Mouse (Mus musculus): ENCODE results near the gene Aldh1a2. TPM values are rescaled to one million over a fixed set of nuclear protein-coding genes. Genes with fewer than 3 reads are reported as not detected.

Gene Aldh1a2
- polyA plus RNA-seq, 1 experiment from 2014 or later, result 6.7 TPM

DNA sequence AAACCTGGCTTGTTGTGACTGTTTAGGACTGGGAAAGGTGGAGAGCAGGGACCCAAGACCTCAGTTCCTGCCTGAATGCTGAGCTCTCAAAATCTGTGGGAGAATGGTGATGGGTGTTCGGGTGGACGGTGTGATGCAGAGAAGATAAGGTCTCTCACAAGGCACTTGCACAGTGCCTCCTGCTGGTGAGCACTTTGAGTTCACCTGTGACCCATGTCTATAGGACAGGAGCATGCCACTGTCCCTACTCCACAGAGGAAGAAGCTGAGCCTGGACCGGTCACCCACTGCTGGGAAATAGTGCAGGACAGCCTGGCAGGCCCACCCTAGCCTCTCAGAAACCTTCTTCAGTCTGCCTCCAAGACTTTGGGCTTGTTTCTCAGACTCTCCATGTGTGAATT is 100.4 kb downstream of the Aldh1a2 start:
- no peaks in the 10 kb centered on the region for H3K36me3 ChIP-seq
- no peak overlapping the region for H3K9ac ChIP-seq
- WGBS (ENCODE audit: insufficient replicate concordance), result 68% methylated on average over 3 of the region's 3 CpGs

DNA sequence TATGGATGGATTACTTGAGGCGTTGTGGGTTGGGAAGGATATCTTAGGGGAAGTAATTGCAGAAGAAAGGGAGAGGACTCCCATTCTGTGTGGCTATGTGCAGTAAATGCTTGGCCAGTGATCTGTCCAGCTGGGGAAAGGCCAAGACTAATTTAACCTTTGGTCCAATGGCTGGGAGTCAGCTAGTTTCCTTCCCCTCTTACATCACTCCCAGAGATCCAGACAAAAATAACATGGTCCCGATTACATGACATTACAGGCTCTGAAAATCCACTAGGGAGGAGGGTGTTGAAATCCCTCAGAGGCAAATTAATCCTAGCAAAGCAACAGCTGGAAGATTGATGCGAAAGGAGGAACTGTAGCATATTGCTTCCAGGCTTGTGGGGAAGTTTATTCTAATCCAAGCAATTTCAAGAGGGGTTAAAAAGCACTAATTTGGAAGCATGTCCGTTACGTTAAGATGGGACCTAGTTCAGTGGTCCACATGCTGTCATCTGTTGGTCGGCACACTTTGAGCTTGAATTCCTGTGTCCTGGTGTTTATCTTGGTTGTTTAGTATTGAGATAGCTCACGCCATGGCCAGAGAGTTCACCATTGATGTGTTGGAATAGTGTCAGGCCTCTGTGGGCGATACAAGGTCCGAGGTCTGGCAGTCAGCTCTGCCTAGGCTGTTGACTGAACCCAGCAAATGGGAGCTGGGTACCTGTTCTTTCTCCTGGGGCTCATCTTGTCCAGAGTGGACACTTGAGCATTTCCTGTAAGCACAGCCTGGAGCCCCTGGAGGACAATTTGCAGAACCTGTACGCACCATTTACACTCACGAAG is 101.7 kb downstream of the Aldh1a2 start:
- 65% methylated on average over 11 of the region's 11 CpGs for WGBS (ENCODE audit: insufficient replicate concordance)
- H3K4me1 ChIP-seq, result no peaks in the 10 kb centered on the region
- no peak overlapping the region for H3K9ac ChIP-seq
- no peak overlapping the region for H3K4me3 ChIP-seq
- ATAC-seq, result no peak
- no peaks in the 10 kb centered on the region for H3K36me3 ChIP-seq
- no peaks in the 10 kb centered on the region for H3K9me3 ChIP-seq (replicated peaks)
- no peak overlapping the region for H3K27ac ChIP-seq
- H3K4me2 ChIP-seq, result no peak overlapping the region
- H3K27me3 ChIP-seq (replicated peaks), result no peaks in the 10 kb centered on the region

More for the DNA sequence above, 100.4 kb downstream of the Aldh1a2 start:
- Histone ChIP-seq H3K4me3 (no peak overlapping the region), H3K9me3 (replicated peaks) (no peaks in the 10 kb centered on the region), H3K4me1 (no peaks in the 10 kb centered on the region), H3K4me2 (no peak overlapping the region), H3K27me3 (replicated peaks) (no peaks in the 10 kb centered on the region), H3K27ac (no peak overlapping the region)
- ATAC-seq, result no peak

DNA sequence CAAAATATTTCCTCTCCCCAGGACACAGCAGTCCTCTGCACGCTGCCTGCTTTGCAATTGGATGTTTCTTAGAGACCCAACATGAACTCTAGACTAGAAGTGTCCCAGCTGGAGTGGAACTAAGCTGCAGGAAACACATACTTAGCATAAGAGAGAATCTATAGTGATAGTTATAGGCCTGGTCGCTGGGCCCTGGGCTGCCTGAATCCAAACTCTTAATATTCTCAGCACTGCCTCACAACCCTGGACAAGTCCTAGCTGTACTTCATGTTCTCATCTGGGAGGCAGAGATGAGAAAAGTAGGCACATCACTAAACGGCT is 102.3 kb downstream of the Aldh1a2 start:
- H3K4me3 ChIP-seq, result no peak overlapping the region
- H3K4me2 ChIP-seq, result no peak overlapping the region
- no peaks in the 10 kb centered on the region for H3K4me1 ChIP-seq
- H3K36me3 ChIP-seq, result no peaks in the 10 kb centered on the region
- 60% methylated on average over 3 of the region's 3 CpGs for WGBS (ENCODE audit: insufficient replicate concordance)
- no peak for ATAC-seq
- H3K27ac ChIP-seq, result no peak overlapping the region
- H3K9me3 ChIP-seq (replicated peaks), result no peaks in the 10 kb centered on the region
- H3K27me3 ChIP-seq (replicated peaks), result no peaks in the 10 kb centered on the region
- H3K9ac ChIP-seq, result no peak overlapping the region

DNA sequence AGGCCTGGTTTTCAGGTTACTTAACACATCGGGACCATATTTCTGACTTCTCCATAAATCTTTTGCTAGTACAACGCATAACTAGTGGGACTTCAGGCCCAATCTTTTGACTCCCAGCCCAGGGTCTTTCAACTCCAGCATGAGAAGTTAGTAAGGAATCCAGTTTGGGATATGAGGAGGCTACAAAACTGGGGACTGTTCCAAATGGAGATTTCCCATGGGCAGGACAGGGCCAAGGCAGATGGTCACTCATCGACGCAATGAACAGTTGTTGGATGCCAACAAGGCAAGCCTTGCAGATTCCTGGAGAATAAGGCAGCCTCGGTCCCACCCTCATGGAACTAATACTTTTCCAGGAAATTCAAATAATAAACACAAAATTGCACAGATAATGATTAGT is 104.2 kb downstream of the Aldh1a2 start:
- Histone ChIP-seq H3K27ac (no peak overlapping the region), H3K27me3 (replicated peaks) (no peaks in the 10 kb centered on the region), H3K4me2 (no peak overlapping the region), H3K9ac (no peak overlapping the region), H3K4me3 (no peak overlapping the region), H3K9me3 (replicated peaks) (no peaks in the 10 kb centered on the region), H3K4me1 (no peaks in the 10 kb centered on the region), H3K36me3 (no peaks in the 10 kb centered on the region)
- WGBS (ENCODE audit: insufficient replicate concordance), result 82% methylated on average over 5 of the region's 5 CpGs
- no peak for ATAC-seq

DNA sequence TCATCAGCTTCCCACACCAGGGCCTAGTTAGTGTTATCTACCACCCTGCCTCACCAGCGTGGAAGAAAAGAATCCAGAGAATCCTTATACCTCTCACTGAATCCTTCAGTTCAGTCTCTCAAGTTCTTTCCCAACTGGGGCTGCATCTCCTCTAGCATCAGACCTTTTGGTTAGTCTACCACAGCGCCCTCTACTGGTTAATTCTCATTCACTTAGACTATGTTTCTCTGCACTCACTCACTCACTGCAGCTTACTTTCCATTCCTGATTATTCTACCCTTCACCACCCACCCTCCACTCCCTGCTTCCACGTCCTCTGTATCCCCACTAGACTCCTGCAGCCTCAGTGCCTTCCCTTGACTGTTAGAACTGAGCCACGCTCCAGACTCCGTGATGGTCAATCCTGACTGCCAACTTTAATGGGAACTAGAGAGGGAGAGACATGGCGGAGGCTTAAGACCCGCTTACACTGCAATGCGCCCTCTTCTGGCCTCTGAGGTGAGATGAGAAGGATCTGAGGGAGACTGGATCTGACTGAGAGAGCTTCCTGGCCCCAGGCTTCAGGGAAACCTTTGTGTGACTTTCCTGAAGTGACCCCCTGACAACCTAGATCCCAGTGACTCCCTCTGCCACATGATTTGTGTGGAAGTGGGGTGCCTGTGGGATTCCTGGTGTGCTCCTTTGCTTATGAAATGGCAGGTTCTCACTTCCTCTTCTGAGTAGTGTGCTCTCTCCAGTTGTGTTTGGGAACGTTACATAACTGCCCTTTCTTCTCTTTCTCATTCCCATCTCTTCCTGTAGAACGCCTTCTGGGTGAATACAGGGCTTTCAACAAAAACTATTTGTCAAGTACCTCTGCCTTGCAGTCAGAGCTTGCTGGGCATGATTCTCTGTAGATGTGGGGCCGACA is 104.9 kb downstream of the Aldh1a2 start:
- no peaks in the 10 kb centered on the region; the same call in 1 of the 2 replicates for H3K27me3 ChIP-seq (replicated peaks)
- H3K4me3 ChIP-seq, result no peak overlapping the region
- ATAC-seq, result no peak
- H3K36me3 ChIP-seq, result no peaks in the 10 kb centered on the region
- no peak overlapping the region for H3K27ac ChIP-seq
- H3K9ac ChIP-seq, result no peak overlapping the region
- H3K4me1 ChIP-seq, result no peaks in the 10 kb centered on the region
- no peaks in the 10 kb centered on the region for H3K9me3 ChIP-seq (replicated peaks)
- no peak overlapping the region for H3K4me2 ChIP-seq
- 40% methylated on average over 11 of the region's 11 CpGs for WGBS (ENCODE audit: insufficient replicate concordance)

DNA sequence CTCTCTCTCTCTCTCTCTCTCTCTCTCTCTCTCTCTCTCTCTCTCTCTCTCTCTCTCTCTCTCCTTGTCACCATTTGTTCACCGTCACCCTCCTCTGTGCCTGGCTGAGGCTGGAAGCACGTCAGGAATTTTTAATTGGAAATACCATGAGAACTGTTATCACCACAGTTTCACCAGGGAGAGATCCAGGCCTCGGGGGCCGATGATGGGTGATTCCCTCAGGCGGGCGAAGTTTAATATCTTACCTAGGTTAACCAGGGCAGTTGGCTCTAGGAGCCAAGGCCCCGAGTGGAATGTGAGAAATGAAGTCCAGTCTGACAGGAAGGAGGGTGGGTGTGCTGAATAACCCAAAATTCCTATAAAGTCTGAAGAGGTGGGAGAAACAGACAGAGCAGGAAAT is 105.8 kb downstream of the Aldh1a2 start:
- no peak overlapping the region for H3K4me2 ChIP-seq
- ATAC-seq, result no peak

DNA sequence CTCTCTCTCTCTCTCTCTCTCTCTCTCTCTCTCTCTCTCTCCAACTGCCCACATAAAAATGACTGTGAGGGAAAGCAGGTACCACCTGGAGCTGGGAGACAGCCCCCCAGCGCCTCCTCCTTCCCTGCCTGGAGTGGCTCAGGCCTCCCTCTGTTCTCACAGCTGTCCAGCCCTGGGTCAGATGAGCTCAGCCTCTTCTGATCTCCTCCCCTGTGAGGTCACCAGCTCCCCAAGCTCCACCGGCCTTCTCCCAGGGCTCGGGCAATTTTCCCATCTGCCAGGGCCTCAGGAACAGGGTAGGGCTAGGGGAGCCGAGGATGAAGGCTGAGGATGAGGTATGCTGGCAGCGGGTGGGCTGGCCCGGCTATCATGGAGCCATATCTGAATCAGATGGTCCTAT is 106.3 kb downstream of the Aldh1a2 start:
- Histone ChIP-seq H3K4me2 (no peak overlapping the region), H3K4me3 (no peak overlapping the region), H3K9me3 (replicated peaks) (no peaks in the 10 kb centered on the region), H3K36me3 (no peaks in the 10 kb centered on the region), H3K9ac (no peak overlapping the region), H3K27me3 (replicated peaks) (no peaks in the 10 kb centered on the region; the same call in 1 of the 2 replicates), H3K27ac (no peak overlapping the region), H3K4me1 (no peaks in the 10 kb centered on the region)
- WGBS (ENCODE audit: insufficient replicate concordance), result 58% methylated on average over 6 of the region's 6 CpGs
- no peak for ATAC-seq

More for the DNA sequence above, 105.8 kb downstream of the Aldh1a2 start:
- H3K4me1 ChIP-seq, result no peaks in the 10 kb centered on the region
- no peaks in the 10 kb centered on the region for H3K9me3 ChIP-seq (replicated peaks)
- no peak overlapping the region for H3K27ac ChIP-seq
- no peaks in the 10 kb centered on the region for H3K36me3 ChIP-seq
- no peaks in the 10 kb centered on the region; the same call in 1 of the 2 replicates for H3K27me3 ChIP-seq (replicated peaks)
- no peak overlapping the region for H3K4me3 ChIP-seq
- 53% methylated on average over 7 of the region's 7 CpGs for WGBS (ENCODE audit: insufficient replicate concordance)
- H3K9ac ChIP-seq, result no peak overlapping the region

DNA sequence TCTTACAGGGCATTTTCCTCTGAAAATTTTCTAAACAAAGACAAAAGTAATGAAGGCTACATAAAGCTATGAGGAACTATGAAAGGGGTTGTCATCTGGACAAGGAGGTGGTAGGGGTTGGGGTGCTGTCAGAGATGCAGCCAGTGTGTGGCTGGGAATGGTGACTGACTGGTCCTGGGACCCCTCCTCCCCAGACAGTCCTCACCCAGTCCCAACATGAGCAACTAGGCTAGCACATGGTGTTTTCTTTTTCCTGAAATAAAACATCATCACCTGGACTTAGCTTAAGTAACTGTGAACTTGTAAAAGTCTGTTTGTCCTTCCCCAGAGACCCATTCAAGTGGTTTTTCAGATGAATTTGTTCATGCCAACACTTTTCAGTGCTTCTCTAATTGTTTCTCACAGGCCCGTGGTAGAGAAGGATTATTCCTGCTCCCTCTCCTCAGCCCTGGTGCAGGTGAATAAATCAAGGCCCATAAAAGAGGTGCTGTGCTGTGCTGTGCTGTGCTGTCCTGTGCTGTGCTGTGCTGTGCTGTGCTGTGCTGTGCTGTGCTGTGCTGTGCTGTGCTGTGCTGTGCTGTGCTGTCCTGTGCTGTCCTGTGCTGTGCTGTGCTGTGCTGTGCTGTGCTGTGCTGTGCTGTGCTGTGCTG is 107.8 kb downstream of the Aldh1a2 start:
- 33% methylated on average over 1 of the region's 1 CpGs for WGBS (ENCODE audit: insufficient replicate concordance)
- Histone ChIP-seq H3K27ac (no peak overlapping the region), H3K4me1 (no peaks in the 10 kb centered on the region), H3K9me3 (replicated peaks) (no peaks in the 10 kb centered on the region), H3K36me3 (no peaks in the 10 kb centered on the region), H3K4me2 (no peak overlapping the region), H3K4me3 (no peak overlapping the region), H3K9ac (no peak overlapping the region), H3K27me3 (replicated peaks) (no peaks in the 10 kb centered on the region; the same call in 1 of the 2 replicates)
- ATAC-seq, result no peak

DNA sequence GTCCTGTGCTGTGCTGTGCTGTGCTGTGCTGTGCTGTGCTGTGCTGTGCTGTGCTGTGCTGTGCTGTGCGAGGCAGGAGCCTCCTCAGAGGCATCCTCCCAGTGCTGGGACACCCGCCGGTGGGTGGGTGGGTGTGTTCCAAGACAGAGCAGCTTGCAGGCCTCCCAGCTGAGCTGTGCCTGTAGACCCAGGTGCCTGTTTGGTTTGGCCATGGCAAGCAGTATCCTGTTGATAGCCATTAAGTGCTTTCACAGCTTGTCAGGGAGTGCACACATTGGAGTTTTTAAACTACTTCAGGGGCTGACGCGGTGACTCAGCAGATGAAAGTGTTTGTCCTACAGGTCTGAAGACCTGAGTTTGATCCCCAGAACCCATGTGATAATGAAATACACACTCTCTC is 108.5 kb downstream of the Aldh1a2 start:
- H3K4me3 ChIP-seq, result no peak overlapping the region
- no peak overlapping the region for H3K9ac ChIP-seq
- no peaks in the 10 kb centered on the region for H3K36me3 ChIP-seq
- no peak overlapping the region for H3K27ac ChIP-seq
- H3K27me3 ChIP-seq (replicated peaks), result no peaks in the 10 kb centered on the region; the same call in 1 of the 2 replicates
- no peaks in the 10 kb centered on the region for H3K4me1 ChIP-seq
- H3K9me3 ChIP-seq (replicated peaks), result no peaks in the 10 kb centered on the region
- H3K4me2 ChIP-seq, result no peak overlapping the region
- no peak for ATAC-seq
- WGBS (ENCODE audit: insufficient replicate concordance), result 52% methylated on average over 5 of the region's 5 CpGs

DNA sequence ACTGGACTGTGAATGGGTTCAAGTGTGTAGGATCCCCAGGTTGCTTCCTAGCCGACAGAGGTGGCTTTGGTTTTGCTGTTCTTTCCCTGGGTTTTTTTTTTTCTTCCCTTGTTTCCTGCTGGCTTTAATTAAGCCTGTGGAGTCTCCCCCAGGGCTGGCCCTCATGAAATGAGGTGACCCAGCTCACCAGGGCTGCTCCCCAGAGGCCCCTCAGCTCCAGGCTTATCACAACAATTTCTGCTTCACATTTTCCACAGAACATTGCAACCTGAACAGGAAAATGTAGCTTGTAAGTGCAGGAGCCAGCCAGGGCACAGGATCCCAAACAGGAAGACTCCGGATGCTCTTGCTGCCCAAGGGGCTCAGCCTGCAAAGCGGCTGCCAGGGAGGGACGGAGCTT is 110.7 kb downstream of the Aldh1a2 start:
- H3K27ac ChIP-seq, result no peak overlapping the region
- no peak overlapping the region for H3K4me3 ChIP-seq
- H3K4me1 ChIP-seq, result no peaks in the 10 kb centered on the region
- whole genome bisulfite sequencing (ENCODE audit: insufficient replicate concordance), result 73% methylated on average over 4 of the region's 4 CpGs
- no peak overlapping the region for H3K9ac ChIP-seq
- no peak overlapping the region for H3K4me2 ChIP-seq
- H3K9me3 ChIP-seq (replicated peaks), result no peaks in the 10 kb centered on the region
- ATAC-seq, result no peak
- H3K36me3 ChIP-seq, result no peaks in the 10 kb centered on the region
- H3K27me3 ChIP-seq (replicated peaks), result no peaks in the 10 kb centered on the region; the same call in 1 of the 2 replicates

DNA sequence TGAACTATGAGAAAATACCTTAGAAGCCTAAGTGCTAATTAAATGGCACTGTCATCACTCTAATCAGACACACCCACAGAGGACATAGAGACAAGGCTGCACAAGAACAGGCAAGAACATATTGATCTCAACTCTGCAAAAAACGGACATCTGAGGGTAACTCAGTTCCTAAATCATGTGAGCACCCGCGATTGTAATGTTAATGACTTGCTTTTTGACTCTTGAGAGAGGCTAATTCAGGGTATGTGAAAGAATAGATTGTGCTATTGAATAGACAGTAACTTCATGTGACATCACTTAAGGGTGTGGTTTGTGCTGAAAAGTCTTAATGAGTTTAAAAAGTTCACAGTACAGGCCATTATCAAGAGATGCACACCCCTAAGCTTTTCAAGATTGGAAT is 116.1 kb downstream of the Aldh1a2 start:
- no peak for ATAC-seq
- WGBS (ENCODE audit: insufficient replicate concordance), result 48% methylated on average over 3 of the region's 3 CpGs
- Histone ChIP-seq H3K4me1 (no peaks in the 10 kb centered on the region), H3K9me3 (replicated peaks) (no peaks in the 10 kb centered on the region), H3K4me3 (no peak overlapping the region), H3K27ac (no peak overlapping the region), H3K4me2 (no peak overlapping the region), H3K9ac (no peak overlapping the region), H3K27me3 (replicated peaks) (no peaks in the 10 kb centered on the region), H3K36me3 (no peaks in the 10 kb centered on the region)

DNA sequence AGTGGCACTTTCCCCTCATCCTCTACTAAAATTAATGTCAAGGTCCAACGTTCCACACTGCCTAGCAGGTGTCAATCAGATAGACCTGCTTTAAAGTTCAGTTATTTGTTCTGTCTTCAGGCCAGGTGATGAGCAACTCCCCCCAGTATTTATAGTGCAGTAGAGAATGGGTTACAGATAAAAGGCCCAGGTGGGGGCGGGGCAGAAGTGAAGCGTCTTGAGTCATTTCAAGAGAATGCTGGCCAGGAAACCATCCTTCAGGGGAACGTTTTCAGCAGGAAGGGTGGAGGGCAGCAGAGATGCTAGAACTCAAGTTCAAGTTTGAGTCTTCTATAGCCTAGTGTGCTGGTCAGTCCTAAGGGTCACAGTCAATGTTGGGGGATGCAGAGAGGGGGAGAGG is 121.1 kb downstream of the Aldh1a2 start:
- Histone ChIP-seq H3K27ac (no peak overlapping the region), H3K4me1 (no peaks in the 10 kb centered on the region), H3K9ac (no peak overlapping the region), H3K27me3 (replicated peaks) (no peaks in the 10 kb centered on the region), H3K9me3 (replicated peaks) (no peaks in the 10 kb centered on the region), H3K4me3 (no peak overlapping the region), H3K4me2 (no peak overlapping the region), H3K36me3 (no peaks in the 10 kb centered on the region)
- no peak for ATAC-seq
- WGBS (ENCODE audit: insufficient replicate concordance), result 38% methylated on average over 4 of the region's 4 CpGs

Measured in liver, embryonic 12.5 days (tissue).